Mouse (Mus musculus) embryonic fibroblast, embryonic 13.5 days (primary cell): ENCODE results near the gene Arl6ip4.

Experiments used
- CTCF ChIP-seq: IDR thresholded peaks from 2 replicates; pipeline ENCODE4 v1.5.1; 2011; ENCODE audit warnings: mild to moderate bottlenecking, control low read depth, low read length, moderate library complexity, borderline replicate concordance; ENCODE audit not compliant: insufficient read depth
- POLR2A ChIP-seq: IDR thresholded peaks from 2 replicates; pipeline ENCODE4 v1.6.1; 2011; ENCODE audit warnings: low read depth, mild to moderate bottlenecking, control low read depth, low read length, moderate library complexity

- TF ChIP-seq CTCF: no peak
- no peak for TF ChIP-seq POLR2A
Observed at GRCm38 (mm10) chr5:124073682-124074081, 42.2 kb upstream of the Arl6ip4 start.
